Mouse (Mus musculus) neural tube, embryonic 12.5 days (tissue): ENCODE measurements at regions not wholly inside any gene's neighbourhood (a gene's known extent, or its start where the extent isn't known, plus 50 kb on each side); places are given as distances from the start of the nearest gene placed in this dataset.

Source experiments
- ATAC-seq: fragments of 200-750 bp; cut with Nextera tagmentation; 2 replicates; pipeline ENCODE4 v1.8.0; 2017; ENCODE audit warnings: low read depth, mild to moderate bottlenecking, moderate TSS enrichment, moderate library complexity; ENCODE audit not compliant: low FRiP score
- H3K27ac ChIP-seq: fragments of 300-500 bp; sonication (generic); 2 replicates; pipeline ENCODE4 v1.5.1; 2016
- H3K27me3 ChIP-seq: fragments of 300-500 bp; sonication (generic); replicated peaks from 2 replicates; pipeline ENCODE4 v1.6.1; 2016; ENCODE audit warnings: mild to moderate bottlenecking
- H3K36me3 ChIP-seq: fragments of 300-500 bp; sonication (generic); 2 replicates; pipeline ENCODE4 v1.6.1; 2016; ENCODE audit warnings: mild to moderate bottlenecking
- H3K4me1 ChIP-seq: fragments of 300-500 bp; sonication (generic); 2 replicates; pipeline ENCODE4 v1.6.1; 2016
- H3K4me2 ChIP-seq: fragments of 300-500 bp; sonication (generic); replicated peaks from 2 replicates; pipeline ENCODE4 v1.6.1; 2016; ENCODE audit warnings: mild to moderate bottlenecking
- H3K4me3 ChIP-seq: fragments of 300-500 bp; sonication (generic); 2 replicates; pipeline ENCODE4 v1.5.1; 2016
- H3K9ac ChIP-seq: fragments of 300-500 bp; sonication (generic); 2 replicates; pipeline ENCODE4 v1.6.1; 2016; ENCODE audit warnings: mild to moderate bottlenecking
- H3K9me3 ChIP-seq: fragments of 300-500 bp; sonication (generic); 2 replicates; pipeline ENCODE4 v1.6.1; 2016; ENCODE audit warnings: mild to moderate bottlenecking
- WGBS: fragments of 180-500 bp; shearing (Covaris S2); methylation state at CpG from one replicate; pipeline ENCODE4 v1.1.7; 2016; 5-methylcytosine and 5-hydroxymethylcytosine counted together

DNA sequence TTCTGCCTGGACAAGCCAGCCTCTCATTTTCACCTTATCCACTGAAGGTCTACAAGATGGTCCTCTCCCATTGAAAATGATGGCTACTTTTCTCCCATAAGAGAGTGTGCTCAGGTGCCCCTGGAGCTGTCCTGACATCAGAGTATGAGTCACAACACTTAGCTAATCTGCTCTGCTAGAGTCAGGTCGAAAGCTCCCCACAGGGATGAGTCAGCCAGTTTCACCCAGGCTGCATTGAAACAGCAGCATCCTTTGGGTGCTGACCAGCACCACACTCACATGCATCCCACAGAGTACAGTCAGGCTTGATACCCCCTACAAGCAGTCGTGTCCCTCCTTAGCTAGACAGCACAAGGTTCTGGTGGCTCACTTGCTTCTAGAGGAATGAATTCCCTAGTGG lies 234.0 kb downstream of the CK137956 start:
- no peak for ATAC-seq
- Histone ChIP-seq H3K36me3 (no peaks in the 10 kb centered on the region), H3K4me1 (peaks cover 7% of the 10 kb centered on the region; the same call in 1 of the 2 replicates), H3K27ac (no peak overlapping the region), H3K4me3 (no peak overlapping the region), H3K4me2 (no peak overlapping the region), H3K27me3 (no peaks in the 10 kb centered on the region), H3K9me3 (no peaks in the 10 kb centered on the region), H3K9ac (no peak overlapping the region)
- 68% methylated on average over 2 of the region's 2 CpGs for WGBS

DNA sequence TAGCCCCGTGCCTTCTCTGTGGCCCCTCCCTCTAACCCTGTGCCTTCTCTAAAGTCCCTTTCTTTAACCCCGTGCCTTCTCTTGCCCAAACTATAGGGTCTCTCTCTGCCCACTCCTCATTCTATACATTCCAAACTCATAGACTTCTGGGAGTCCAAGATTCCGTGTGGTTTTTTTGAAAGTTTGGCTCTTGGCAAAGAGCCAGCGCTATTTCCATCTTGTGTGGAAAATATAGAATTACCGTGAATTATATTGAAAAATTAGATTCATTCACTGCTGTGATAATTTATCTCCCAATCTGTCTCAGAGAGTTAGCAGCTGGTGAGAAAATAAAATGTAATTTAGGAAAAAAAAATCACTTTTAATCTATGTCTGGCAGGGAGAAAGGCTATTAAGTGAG lies 234.6 kb downstream of the CK137956 start:
- no peaks in the 10 kb centered on the region for H3K36me3 ChIP-seq
- ATAC-seq, result no peak
- WGBS, result 72% methylated on average over 5 of the region's 5 CpGs

DNA sequence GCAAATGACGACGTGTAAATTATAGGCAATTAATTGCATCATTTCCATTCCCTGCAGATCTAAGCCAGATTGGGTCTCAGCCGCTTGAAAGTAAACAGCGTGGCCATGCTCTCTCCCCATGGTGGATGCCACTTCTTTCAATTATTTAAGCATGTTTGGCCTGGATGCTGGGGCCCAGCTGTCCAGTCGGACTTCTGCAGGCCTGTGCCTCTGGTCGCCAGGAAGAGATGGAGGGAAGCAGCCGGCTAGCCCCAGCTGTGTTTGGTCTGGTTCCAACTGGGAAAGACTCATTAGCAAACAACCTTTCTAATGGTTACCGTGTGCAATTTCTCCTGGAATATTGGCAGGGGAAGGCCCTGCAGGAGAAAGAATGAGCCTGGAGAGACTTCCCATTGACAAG lies 236.1 kb downstream of the CK137956 start:
- H3K4me2 ChIP-seq, result no peak overlapping the region
- H3K27me3 ChIP-seq, result no peaks in the 10 kb centered on the region
- 45% methylated on average over 8 of the region's 8 CpGs for WGBS
- no peaks in the 10 kb centered on the region for H3K36me3 ChIP-seq
- no peak overlapping the region for H3K9ac ChIP-seq
- H3K9me3 ChIP-seq, result no peaks in the 10 kb centered on the region
- no peak overlapping the region for H3K27ac ChIP-seq
- peaks cover 7% of the 10 kb centered on the region; the same call in 1 of the 2 replicates for H3K4me1 ChIP-seq
- H3K4me3 ChIP-seq, result no peak overlapping the region
- no peak for ATAC-seq

More for the DNA sequence above, 234.6 kb downstream of the CK137956 start:
- H3K27ac ChIP-seq, result no peak overlapping the region
- H3K4me3 ChIP-seq, result no peak overlapping the region
- no peak overlapping the region for H3K9ac ChIP-seq
- H3K27me3 ChIP-seq, result no peaks in the 10 kb centered on the region
- peaks cover 7% of the 10 kb centered on the region; the same call in 1 of the 2 replicates for H3K4me1 ChIP-seq
- no peak overlapping the region for H3K4me2 ChIP-seq
- no peaks in the 10 kb centered on the region for H3K9me3 ChIP-seq

DNA sequence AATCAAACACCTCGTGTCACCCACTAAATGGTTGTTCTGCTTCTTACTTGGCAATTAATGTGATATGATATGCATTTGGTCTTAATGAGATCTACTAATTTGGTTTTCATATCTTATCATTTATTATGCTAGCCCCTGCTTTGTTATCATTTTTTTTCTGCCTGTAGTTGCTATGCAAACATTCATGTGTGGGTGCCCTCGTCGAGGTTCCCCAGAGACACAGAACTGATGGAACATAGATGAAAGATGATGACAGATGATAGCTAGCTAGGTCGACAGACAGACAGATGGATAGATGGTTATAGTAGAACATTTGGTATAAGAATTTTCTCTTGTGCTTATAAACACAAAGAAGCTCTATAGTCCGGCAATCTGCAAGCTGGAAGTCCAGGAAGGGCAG lies 252.1 kb downstream of the CK137956 start:
- 84% methylated on average over 5 of the region's 5 CpGs for WGBS
- Histone ChIP-seq H3K27ac (no peak overlapping the region), H3K4me1 (no peaks in the 10 kb centered on the region), H3K4me3 (no peak overlapping the region), H3K9ac (no peak overlapping the region), H3K9me3 (no peaks in the 10 kb centered on the region), H3K4me2 (no peak overlapping the region), H3K36me3 (no peaks in the 10 kb centered on the region), H3K27me3 (no peaks in the 10 kb centered on the region)
- no peak for ATAC-seq

DNA sequence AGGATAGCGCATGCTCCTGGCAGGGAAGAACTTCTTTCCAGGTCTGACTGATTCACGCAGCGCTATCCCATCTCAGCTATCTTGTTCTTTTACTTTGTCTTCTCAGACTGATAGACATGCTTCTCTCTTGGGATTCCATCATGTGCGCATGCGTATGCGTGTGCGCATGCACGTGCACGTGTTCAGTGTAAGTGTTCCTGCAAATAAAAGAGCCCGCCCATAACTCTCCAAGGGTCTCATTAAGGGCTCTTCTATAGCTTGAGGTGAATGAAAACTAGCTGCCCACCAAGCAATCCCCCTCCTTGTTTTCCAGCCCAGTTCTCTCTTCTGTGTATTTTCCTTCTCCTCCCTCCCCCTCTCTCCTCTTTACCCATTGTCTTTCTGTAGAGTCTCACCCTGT lies 258.5 kb downstream of the CK137956 start:
- ATAC-seq, result no peak
- Histone ChIP-seq H3K27me3 (no peaks in the 10 kb centered on the region), H3K4me2 (no peak overlapping the region), H3K9me3 (no peaks in the 10 kb centered on the region), H3K27ac (no peak overlapping the region), H3K4me1 (peaks cover 16% of the 10 kb centered on the region), H3K36me3 (no peaks in the 10 kb centered on the region), H3K9ac (no peak overlapping the region), H3K4me3 (no peak overlapping the region)
- WGBS, result 88% methylated on average over 10 of the region's 10 CpGs

- H3K4me1 ChIP-seq, result peaks cover 16% of the 10 kb centered on the region
- no peak overlapping the region for H3K4me3 ChIP-seq
- H3K27ac ChIP-seq, result no peak overlapping the region
- no peaks in the 10 kb centered on the region for H3K36me3 ChIP-seq
- WGBS, result 62% methylated on average over 4 of the region's 4 CpGs
- no peaks in the 10 kb centered on the region for H3K9me3 ChIP-seq
- ATAC-seq, result no peak
- H3K9ac ChIP-seq, result no peak overlapping the region
- no peaks in the 10 kb centered on the region for H3K27me3 ChIP-seq
- no peak overlapping the region for H3K4me2 ChIP-seq
Measured at GRCm38 (mm10) chr4:127710816-127711215, 259.9 kb downstream of the CK137956 start.

GRCm38 (mm10) chr4:127709746-127710145 lies 261.0 kb downstream of the CK137956 start:
- Histone ChIP-seq H3K27ac (no peak overlapping the region), H3K4me3 (no peak overlapping the region), H3K36me3 (no peaks in the 10 kb centered on the region), H3K9ac (no peak overlapping the region), H3K4me1 (peaks cover 16% of the 10 kb centered on the region), H3K27me3 (no peaks in the 10 kb centered on the region), H3K4me2 (no peak overlapping the region), H3K9me3 (no peaks in the 10 kb centered on the region)
- 87% methylated on average over 6 of the region's 6 CpGs for WGBS
- ATAC-seq, result no peak

GRCm38 (mm10) chr4:127708186-127708585 lies 262.6 kb downstream of the CK137956 start:
- Histone ChIP-seq H3K27ac (no peak overlapping the region), H3K27me3 (no peaks in the 10 kb centered on the region), H3K9ac (no peak overlapping the region), H3K4me3 (no peak overlapping the region), H3K36me3 (no peaks in the 10 kb centered on the region), H3K4me1 (peaks cover 16% of the 10 kb centered on the region), H3K9me3 (no peaks in the 10 kb centered on the region), H3K4me2 (no peak overlapping the region)
- ATAC-seq, result no peak
- WGBS, result 85% methylated on average over 3 of the region's 3 CpGs

- H3K9ac ChIP-seq, result no peak overlapping the region
- no peaks in the 10 kb centered on the region for H3K27me3 ChIP-seq
- H3K4me2 ChIP-seq, result no peak overlapping the region
- no peaks in the 10 kb centered on the region for H3K9me3 ChIP-seq
- no peak for ATAC-seq
- no peaks in the 10 kb centered on the region for H3K36me3 ChIP-seq
- H3K4me1 ChIP-seq, result peaks cover 11% of the 10 kb centered on the region
- WGBS, result 84% methylated on average over 3 of the region's 3 CpGs
- no peak overlapping the region for H3K27ac ChIP-seq
- H3K4me3 ChIP-seq, result no peak overlapping the region
Measured at GRCm38 (mm10) chr4:127707126-127707525, 263.6 kb downstream of the CK137956 start.

DNA sequence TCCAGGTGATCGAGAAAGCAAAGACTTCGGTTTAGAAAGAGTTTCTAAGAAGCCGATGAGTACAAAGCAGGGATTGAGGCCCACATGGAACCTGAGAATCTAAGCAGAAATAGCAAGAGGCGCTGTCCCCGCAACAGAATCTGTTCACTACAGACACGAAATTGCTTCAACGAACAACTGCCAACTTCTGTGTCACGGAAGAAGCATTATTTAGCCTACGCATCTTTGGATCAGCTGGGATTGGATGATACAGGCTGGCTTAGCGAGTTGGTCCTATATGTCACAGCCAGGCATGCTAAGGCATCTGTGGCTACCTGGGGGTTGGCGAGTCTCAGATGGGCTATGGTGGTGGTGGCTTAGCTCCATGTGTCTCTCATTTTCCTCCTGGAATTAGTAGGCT lies 269.1 kb downstream of the CK137956 start:
- WGBS, result 95% methylated on average over 11 of the region's 11 CpGs
- Histone ChIP-seq H3K27me3 (no peaks in the 10 kb centered on the region), H3K4me2 (no peak overlapping the region), H3K9me3 (no peaks in the 10 kb centered on the region), H3K4me1 (no peaks in the 10 kb centered on the region), H3K4me3 (no peak overlapping the region), H3K9ac (no peak overlapping the region), H3K27ac (no peak overlapping the region), H3K36me3 (no peaks in the 10 kb centered on the region)
- no peak for ATAC-seq

- WGBS, result 39% methylated on average over 4 of the region's 4 CpGs
- ATAC-seq, result no peak
- no peaks in the 10 kb centered on the region for H3K9me3 ChIP-seq
Measured at GRCm38 (mm10) chr4:127689986-127690385, 280.8 kb downstream of the CK137956 start.

GRCm38 (mm10) chr4:127685021-127685420 lies 285.7 kb downstream of the CK137956 start:
- no peak for ATAC-seq
- no peak overlapping the region for H3K27ac ChIP-seq
- no peaks in the 10 kb centered on the region for H3K27me3 ChIP-seq
- H3K4me1 ChIP-seq, result no peaks in the 10 kb centered on the region
- H3K9ac ChIP-seq, result no peak overlapping the region
- no peak overlapping the region for H3K4me3 ChIP-seq
- no peaks in the 10 kb centered on the region for H3K36me3 ChIP-seq
- H3K9me3 ChIP-seq, result no peaks in the 10 kb centered on the region
- WGBS, result 82% methylated on average over 3 of the region's 3 CpGs
- H3K4me2 ChIP-seq, result no peak overlapping the region

More at GRCm38 (mm10) chr4:127689986-127690385, 280.8 kb downstream of the CK137956 start:
- H3K4me2 ChIP-seq, result no peak overlapping the region
- H3K4me3 ChIP-seq, result no peak overlapping the region
- no peak overlapping the region for H3K9ac ChIP-seq
- H3K27ac ChIP-seq, result no peak overlapping the region
- H3K4me1 ChIP-seq, result no peaks in the 10 kb centered on the region
- no peaks in the 10 kb centered on the region for H3K27me3 ChIP-seq
- no peaks in the 10 kb centered on the region for H3K36me3 ChIP-seq

DNA sequence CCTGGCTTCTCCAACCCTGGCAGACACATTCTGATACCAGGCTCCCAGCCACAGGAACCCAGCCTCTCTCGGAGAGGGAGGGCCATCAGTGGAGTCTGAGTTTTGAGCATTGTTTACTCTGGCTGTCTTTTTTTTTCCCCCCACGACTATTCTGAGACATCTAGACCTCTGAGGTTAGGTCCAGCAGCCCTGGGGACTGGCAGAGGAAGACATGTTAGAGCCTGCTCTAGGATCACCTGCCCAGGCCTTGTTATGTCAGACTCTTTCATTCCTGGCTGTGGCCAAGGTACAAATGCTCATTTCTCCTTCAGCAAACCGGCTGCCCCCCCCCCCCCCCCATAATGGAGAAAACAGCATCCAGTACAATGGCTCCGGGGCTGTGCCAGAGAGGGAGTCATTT lies 291.4 kb downstream of the CK137956 start:
- H3K4me2 ChIP-seq, result no peak overlapping the region
- H3K27ac ChIP-seq, result no peak overlapping the region
- 29% methylated on average over 4 of the region's 4 CpGs for WGBS
- no peaks in the 10 kb centered on the region for H3K36me3 ChIP-seq
- ATAC-seq, result no peak
- H3K9ac ChIP-seq, result no peak overlapping the region
- H3K9me3 ChIP-seq, result no peaks in the 10 kb centered on the region
- H3K27me3 ChIP-seq, result no peaks in the 10 kb centered on the region
- H3K4me3 ChIP-seq, result no peak overlapping the region
- H3K4me1 ChIP-seq, result peaks cover 11% of the 10 kb centered on the region
